Mouse (Mus musculus) R1 (cell line): Measurements from ENCODE around the gene Rhox4b.
"Not testable (repeated sequence)": the region's sequence is repeated elsewhere in the genome, so short reads cannot be mapped to it uniquely, and the experiment has no call there.

Experiments
- DNase-seq: peaks from one replicate; pipeline ENCODE4 v3.0.0-alpha.2; 2018; ENCODE audit warnings: low read depth, low spot score

Gene Rhox4b

GRCm38 (mm10) chrX:37432194-37432593, at the start of gene Rhox4b:
Gene Rhox4b (plus strand): TSS chrX:37432494.
- DNase-seq, result not testable (repeated sequence)

GRCm38 (mm10) chrX:37390548-37390947, 41.7 kb upstream of the Rhox4b start, which contains the start of gene Rhox4a2:
Gene Rhox4a2 (plus strand): TSS chrX:37390848.
- DNase-seq, result not testable (repeated sequence)

- DNase-seq, result not testable (repeated sequence)
Measured at GRCm38 (mm10) chrX:37411767-37412166, 20.5 kb upstream of the Rhox4b start, which contains the start of gene Rhox2b. Gene Rhox2b (plus strand): TSS chrX:37412067.

GRCm38 (mm10) chrX:37453380-37453779, 21.1 kb downstream of the Rhox4b start, which contains the start of gene Rhox2c:
Gene Rhox2c (plus strand): TSS chrX:37453680.
- not testable (repeated sequence) for DNase-seq

GRCm38 (mm10) chrX:37458285-37458684, 26.0 kb downstream of the Rhox4b start, which contains the start of gene Rhox3c:
Gene Rhox3c (plus strand): TSS chrX:37458585.
- not testable (repeated sequence) for DNase-seq

GRCm38 (mm10) chrX:37480037-37480436, 47.7 kb downstream of the Rhox4b start, which contains the start of gene Rhox4c:
Gene Rhox4c (plus strand): TSS chrX:37480337.
- DNase-seq, result not testable (repeated sequence)
